Mouse (Mus musculus) E14TG2a.4 (cell line): ENCODE results near the gene Arhgef28.

ENCODE experiments used
- CTCF ChIP-seq: conservative IDR thresholded peaks from 2 replicates; pipeline ENCODE4 v1.5.1; 2014; ENCODE audit warnings: low read length
- NANOG ChIP-seq: IDR thresholded peaks from 2 replicates; pipeline ENCODE4 v1.6.1; 2014; ENCODE audit warnings: borderline replicate concordance, low read length, mixed read lengths

- TF ChIP-seq CTCF, result no peak
- no peak for TF ChIP-seq NANOG
Observed at GRCm38 (mm10) chr13:98004647-98005414, 201.4 kb downstream of the Arhgef28 start.
